Mouse (Mus musculus): ENCODE results near the gene Ebp.
A peak's percentile ranks its signal among the peaks of the same experiment; 100 is the strongest.

The Ebp gene

DNA sequence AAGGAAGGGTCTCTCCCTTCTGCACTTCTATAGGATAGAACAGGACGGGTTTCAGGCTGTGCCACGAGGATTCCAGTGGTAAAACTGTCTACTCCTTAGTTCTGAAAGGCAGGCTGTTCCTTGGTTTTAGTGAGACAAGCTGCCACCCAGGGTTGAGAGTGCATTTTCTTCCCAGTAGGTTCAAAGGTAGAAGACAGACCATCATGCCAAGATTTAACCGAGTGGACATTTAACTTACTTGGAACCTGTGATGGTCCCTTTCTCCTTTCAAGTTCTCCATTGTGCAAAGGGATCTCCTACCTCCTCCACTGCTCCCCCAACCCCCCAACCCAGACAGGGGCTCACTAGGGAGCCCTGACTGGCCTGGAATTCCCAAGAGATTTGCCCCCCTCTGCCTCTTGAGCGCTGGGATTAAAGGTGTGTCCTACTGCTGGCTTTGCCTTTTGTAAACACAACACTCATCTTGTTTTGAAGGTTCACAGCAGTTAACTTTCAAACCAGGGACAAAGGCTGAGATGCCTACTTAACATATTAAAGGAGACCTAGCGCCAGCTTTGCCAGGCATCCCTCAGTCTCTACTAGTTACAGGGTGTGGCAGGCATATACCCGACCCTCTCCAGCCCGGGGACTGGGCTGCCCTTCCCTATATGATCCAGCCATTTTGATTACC, 10.3 kb downstream of the Ebp start:
- no peak for DNase-seq

DNA sequence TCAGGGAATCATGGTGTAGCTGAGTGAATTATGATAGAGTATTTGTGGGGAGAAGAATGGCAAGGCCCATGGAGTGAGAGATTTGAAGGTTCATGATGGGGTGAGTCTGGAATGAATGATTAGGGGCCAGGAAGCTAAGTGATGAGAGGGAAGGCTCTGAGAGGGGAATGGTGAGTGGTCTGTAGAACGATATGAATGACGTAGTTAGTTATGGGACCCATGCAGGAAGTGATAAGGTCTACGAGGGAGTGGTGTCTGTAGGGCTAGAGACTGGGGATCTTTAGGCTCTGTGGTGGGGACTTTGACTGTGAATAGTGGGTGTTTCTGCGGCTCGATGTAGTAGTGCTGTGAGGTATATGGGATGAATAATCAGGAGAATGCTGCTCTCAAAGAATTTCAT, 13.7 kb downstream of the Ebp start:
- no peak for DNase-seq

DNA sequence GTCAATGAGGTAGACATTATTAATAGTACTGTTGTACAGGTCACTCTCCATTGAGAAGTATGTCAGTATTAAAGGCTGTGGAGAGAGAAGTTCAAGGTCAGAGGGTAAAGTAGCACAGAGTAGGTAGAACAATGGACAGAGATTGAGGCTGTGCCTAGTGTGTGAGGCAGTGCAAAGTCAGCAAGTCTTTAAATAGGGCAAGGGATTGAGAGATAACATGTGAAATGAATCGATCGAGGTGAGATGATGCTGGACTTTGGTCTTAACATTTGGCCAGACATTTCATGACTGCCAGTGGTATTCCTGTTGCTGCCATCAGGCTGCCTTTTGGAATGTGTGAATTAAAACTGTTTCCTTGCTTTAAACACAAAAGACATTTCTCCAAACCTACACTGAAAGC, 14.4 kb downstream of the Ebp start:
- no peak for DNase-seq

DNA sequence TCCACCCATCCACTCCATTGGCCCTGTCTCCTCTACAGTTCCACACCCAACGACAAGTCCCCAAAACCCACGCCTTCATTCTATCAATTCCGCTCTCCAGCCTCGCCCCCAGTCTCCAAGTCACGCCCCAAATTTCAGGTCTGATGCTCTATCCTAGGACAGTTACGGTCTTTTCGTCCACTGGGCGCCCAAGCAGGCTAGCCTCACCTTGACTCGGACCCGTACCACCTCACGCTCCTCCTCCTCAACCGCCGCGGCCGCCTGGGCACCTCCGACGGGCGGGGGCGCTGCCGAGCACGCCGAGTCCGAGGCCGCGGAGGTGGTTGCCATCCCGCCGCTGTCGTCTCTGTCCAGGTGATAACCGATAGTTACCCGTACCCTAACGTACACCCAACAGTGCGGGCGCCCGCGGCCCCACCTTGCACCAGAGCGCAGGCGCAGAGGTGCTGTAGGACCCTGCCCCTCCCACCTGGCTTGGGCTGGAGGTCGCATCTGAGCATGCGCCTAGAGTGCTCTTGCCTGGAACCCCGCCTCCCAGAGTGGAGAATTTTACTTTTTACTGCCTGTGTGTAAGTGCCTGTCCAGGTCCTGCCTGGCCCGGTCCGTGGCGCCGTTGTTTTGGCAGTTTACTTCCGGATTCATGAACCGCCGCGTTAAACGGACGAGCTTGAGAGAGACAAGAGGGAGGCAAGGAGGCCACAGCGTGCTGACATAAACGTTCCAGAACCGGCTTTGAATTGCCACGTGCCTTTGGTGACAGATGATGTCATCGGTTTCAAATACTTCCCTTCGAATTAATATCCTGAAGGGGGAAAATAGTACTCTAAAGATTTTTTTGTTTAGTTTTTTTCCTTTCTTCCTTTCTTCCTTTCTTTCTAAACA, 17.6 kb downstream of the Ebp start, which contains the start of gene Tbc1d25:
Gene Tbc1d25 (minus strand): TSS at position 678 of the 882 bp plus-strand sequence.
- peak; percentile 91 for DNase-seq

DNA sequence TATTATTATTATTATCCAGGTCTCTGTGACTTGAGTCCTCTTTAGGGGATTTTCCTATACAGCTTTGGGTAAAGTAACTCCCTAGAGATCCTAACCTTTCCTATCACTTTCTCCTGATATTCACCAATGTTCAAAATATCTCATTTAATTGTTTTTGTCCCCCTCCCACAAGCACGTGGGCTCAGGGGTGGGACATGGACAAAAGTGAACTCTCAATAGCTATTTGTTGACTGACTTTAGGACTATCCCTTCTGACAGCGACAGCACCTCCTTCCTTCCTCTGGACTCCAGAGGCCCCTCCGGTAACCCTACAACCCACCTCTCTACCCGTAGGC, 18.2 kb downstream of the Ebp start:
- no peak for DNase-seq

DNA sequence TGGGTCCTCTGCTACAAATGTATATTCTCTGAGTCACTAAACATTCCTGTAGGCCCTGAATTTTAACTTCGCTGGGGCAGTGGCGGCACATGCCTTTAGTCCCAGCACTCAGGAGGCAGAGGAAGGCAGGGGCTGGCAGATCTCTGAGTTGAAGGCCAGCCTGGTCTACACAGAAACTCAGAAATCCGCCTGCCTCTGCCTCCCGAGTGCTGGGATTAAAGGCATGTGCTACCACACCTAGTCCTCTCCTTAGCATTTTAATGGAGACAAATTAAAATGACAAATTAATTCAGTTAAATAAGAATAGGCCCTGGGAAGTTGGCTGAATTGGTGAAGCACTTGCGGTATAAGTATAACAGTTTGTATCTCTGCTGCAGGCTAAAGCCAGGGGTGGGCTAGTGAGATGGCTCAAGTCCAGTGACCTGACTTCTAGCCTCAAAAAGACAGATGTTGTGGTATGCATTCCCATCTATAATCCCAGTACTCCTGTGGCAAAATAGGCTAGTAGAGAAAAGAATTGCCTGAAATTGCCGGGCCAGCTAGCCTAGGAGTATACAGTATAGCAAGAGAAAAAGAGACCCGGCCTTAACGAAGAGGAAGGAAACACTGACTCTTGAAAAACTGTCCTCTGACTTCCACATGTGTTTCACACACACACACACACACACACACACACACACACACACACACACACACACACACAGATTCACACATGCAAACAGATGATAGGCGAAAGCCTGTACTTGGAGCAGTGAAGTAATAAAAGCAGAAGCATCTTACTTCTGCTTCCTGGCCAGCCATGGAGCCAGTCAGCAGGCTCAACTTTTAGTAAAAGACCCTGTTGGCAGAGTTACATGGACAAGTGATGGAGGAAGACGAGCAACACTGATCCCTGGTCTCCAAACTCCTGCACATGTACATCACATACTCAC, 25.3 kb downstream of the Ebp start:
- no peak for DNase-seq

DNA sequence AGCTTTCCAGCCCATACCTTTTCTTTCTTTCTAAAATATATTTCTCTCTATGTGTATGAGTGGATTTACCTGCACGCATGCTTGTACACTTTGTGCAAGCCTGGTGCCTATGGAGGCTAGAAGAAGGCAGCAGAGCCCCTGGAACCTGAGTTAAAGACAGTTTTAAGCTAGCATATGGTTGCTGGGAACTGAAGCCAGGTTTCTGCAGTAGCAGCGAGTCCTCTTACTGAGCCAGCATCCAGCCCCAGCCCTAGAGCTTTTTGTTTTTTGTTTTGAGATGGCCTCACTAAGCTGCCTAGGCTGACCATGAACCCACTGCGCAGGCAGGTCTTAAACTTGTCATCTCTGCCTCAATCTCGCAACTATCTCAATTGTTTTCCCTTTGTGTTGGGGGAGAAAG, 28.8 kb downstream of the Ebp start:
- DNase-seq = peak; percentile 51

DNA sequence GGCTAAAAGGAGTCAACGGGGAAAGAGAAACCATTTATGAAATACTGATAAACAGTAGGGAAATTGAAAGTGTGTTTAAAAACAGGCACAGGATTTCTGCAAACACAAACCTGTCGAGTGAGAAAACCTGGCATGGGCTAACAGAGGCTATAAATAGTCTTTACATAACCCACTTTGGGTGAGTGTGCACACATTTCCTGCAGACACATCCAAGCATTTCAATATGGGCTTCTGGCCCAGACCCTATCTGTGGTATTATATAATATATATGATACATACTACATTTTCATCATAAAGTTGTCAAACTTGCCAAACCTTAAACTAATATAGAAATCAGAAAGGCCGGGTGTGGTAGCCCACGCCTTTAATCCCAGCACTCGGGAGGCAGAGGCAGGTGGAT, 30.2 kb downstream of the Ebp start:
- DNase-seq = peak; percentile 70

DNA sequence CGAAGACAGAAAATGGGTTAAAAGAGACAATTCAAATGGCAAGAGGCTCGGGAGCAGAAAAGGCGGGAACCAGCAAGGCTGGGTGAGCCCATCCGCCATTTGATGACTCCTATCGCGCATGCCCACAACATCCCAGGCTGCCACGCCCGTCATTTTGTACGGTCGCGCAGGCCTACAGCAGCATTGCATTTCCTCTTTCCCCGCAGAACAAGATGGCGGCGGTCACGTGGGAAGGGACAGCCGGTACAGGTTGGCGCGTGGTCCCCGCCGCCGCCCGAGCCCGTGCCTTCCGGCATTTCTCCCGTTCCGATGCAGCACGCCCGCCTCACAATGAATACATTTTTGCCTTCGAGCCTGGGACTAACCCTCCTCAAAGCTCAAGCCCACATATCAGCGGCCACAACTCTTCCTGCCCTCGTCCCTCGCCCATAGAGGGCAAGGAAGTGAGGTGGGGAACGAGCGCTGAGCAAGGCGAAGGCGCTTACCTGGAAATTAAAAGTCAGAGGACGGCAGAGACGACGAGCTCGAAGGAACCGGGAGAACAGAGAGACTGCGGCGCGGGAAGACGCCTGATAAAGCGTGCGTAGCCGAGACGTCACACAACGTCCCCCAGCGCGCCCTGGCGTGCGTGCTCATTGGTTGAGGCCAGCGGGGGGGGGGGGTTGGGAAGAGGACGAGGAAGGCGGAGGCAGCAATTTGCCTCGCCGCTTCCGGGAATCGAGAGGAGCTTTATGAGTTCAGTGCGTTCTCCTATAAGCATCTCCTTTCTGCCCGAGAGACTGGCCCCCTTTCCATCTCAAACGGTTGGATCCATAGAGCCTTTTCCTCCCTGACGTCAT, 47.9 kb downstream of the Ebp start, which contains the start of gene Rbm3:
Gene Rbm3 (minus strand): TSS at position 728 of the 839 bp plus-strand sequence.
- peak; percentile 90 for DNase-seq

DNA sequence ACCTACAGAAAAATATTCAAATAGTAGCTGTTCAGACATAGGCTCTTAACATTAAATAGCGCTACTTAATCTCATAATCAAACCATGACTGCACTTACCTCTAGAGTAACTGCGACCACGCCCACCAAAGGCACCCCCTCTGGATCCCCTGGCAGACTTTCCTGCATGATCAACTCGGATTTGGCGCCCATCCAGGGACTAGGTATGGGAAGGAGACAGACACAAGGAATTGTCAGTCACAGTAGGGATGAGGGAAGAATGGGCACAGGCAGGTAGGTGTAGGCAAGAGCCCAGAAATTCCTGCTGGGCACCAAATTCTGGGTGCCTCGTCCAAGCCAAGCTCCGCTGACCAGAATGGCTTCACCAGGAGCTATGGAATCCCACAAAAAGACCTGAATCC, 49.6 kb downstream of the Ebp start:
- DNase-seq = peak; percentile 47

DNA sequence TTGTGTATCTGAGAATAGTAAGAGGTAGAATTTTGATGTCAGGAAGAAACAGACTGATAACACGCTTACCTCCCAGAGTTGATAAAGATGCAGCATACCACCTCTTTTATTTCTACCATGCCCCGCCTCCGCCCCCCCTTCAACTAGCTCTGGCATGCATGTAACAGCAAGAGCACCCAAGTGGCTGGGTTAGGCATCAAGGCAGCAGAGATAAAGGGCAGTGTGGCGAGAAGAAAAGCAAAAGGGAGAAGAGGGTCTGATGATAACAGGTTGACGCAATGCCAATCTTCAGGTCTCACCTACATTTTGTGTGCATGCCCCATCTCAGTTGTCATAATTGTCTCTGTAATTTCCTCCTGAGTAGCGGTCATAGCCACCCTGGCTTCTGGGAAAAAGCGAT, 50.4 kb downstream of the Ebp start:
- no peak for DNase-seq

DNA sequence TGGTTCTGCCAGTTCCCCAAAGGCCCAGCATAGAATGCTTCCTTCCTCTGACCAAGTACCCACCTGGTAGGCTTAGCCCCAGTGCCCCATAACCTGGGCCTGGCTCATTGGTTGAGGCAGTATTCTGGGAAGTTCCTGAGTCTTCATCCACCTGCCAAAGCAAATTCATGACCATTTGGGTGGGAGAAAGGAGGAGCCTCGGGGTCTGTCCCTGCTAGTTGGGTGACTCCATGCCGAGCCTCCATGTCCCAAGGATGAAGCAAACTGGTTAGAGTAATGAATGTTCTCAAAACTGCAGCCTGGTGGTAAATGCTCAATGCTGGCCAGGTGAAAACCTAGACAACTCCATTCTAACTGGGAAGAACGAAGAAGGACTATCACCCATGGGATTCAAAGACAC, 52.3 kb downstream of the Ebp start:
- no peak for DNase-seq

DNA sequence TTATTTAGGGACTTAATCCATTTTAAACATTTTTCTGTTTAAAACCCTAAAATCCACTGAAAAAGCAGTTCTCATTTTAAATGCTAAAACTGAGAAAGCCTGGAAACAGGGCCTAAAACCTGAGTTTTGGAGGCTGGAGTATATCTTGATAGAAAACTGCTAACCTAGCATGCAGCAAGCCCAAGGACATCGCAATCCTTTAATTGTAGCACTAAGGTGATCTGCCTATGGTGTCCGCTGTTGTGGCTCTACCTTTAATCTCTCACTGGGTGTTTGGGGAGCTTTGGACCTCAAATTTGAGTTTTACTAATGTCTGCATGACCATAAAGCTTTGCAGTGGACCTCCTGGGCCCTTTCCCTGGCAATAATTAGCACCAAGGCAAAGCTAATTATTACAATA, 52.9 kb downstream of the Ebp start:
- no peak for DNase-seq

DNA sequence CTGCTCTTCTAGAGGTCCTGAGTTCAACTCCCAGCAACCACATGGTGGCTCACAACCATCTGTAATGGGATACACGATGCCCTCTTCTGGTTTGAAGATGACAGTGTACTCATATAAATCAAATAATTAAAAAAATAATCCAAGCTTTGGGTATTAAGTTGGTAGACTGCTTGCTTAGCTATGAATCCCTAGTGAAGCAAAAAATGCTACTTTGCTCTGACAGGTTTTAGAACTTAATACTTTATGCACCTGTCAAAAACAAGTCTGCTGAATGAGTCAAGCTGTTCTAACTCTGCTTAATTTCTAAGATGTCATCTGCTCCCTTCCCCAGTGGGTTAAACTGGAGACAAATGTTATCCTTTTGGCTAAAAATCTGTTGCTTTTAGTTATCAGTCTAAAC, 53.8 kb downstream of the Ebp start:
- no peak for DNase-seq

DNA sequence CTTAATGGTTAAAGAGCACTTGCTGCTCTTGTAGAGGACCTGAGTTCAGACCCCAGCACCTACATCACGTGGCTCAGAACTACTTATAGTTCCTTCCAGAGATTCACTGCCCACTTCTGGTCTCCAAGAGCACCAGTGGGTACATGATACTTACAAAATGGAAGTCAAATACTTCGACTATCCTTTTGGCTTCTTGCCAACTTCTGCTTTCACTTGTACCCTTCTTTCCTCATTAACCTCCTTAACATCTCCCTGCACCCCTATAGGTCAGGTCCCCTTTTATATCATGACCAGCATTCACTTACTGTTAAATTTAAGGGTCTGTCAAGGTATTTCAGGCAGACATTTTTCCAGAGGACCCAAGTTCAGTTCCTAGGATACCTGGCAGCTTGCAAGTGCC, 57.4 kb downstream of the Ebp start:
- DNase-seq = no peak

Data from cerebellum, adult 9-11 months (tissue).